In the genomic region with DNA sequence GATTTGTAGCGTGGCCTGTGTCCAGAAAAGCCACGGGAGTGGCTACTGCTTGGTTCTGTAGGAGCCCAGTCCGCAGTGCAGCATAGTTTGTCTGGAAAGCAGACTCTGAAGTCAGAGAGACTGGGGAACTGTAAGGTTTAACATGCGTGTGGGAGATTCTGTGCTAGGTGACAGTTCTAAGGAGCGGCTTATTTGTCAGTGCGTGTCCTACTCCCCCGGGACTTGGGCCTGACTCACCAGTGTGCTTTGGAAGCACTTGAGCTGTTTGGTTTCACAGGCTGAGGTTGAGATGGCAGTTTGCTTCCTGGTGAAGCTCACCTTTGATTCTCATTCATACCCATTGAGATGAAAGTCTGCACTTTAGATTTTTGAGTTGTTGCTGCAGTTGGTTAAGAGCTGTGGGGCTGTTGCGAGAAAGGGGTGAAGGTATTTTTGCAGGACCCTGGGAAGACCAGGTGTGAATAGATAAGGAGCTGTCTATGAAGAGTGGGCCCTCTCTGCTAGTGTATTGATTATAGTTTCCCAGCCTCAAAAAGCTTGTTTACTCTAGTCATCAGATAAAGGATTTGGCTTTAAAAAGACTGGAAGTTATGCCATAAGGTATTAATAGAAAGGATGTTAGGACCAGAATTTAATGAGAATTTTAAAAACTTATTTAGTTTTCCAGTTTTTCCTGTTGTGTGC, we compare ENCODE assay signal across 9 mouse cellular contexts. TPM values are rescaled to one million over a fixed set of nuclear protein-coding genes. Genes with fewer than 3 reads are reported as not detected.
A peak's percentile ranks its signal among the peaks of the same experiment; 100 is the strongest.
DNase-seq lines count a peak whose midpoint lies in the region; ATAC-seq and TF ChIP-seq lines count a peak whose summit lies in the region.
"Had no signal": no experiment of that assay in that cellular context is flagged by ENCODE, and none has a peak within 500 bp of the region (broad histone marks: within the 10 kb centered on the region; RNA-seq: fewer than 3 reads in every experiment).

No protein-coding gene starts in this region.

- H3K9ac ChIP-seq in intestine, postnatal 0 days (ENCODE audit: low read depth, low read length): no peak overlapping the region
- no peak overlapping the region for H3K9ac ChIP-seq in stomach, embryonic 15.5 days
- H3K9ac ChIP-seq: hindbrain, embryonic 15.5 days had no signal

- 58% methylated on average over 8 of the region's 8 CpGs for WGBS in intestine, postnatal 0 days
- 77% methylated on average over 8 of the region's 8 CpGs for WGBS in stomach, embryonic 15.5 days

- TF ChIP-seq CTCF in intestine, postnatal 0 days (IDR thresholded peaks at IDR 0.05; ENCODE audit: low read depth): no peak

- 0 out of 2 replicates have a peak, but pooled peaks cover 5% of the 10 kb centered on the region for H3K4me1 ChIP-seq in intestine, postnatal 0 days (replicated peaks; ENCODE audit: control insufficient read depth, insufficient read depth, low read length)
- peaks cover 16% of the 10 kb centered on the region; the same call in 1 of the 2 replicates for H3K4me1 ChIP-seq in stomach, embryonic 15.5 days

- H3K27ac ChIP-seq in intestine, postnatal 0 days (ENCODE audit: low read depth, low read length): peak overlapping the region; percentile 73; the same call in 1 of the 2 replicates
- H3K27ac ChIP-seq in stomach, embryonic 15.5 days: peak overlapping the region; percentile 52
- H3K27ac ChIP-seq: hindbrain, embryonic 15.5 days had no signal

- no peaks in the 10 kb centered on the region for H3K9me3 ChIP-seq in intestine, postnatal 0 days (ENCODE audit: control insufficient read depth)
- H3K9me3 ChIP-seq in stomach, embryonic 15.5 days: no peaks in the 10 kb centered on the region
- H3K9me3 ChIP-seq: hindbrain, embryonic 15.5 days had no signal

- no peaks in the 10 kb centered on the region for H3K36me3 ChIP-seq in intestine, postnatal 0 days (ENCODE audit: control insufficient read depth, insufficient read depth)
- no peaks in the 10 kb centered on the region for H3K36me3 ChIP-seq in stomach, embryonic 15.5 days
- H3K36me3 ChIP-seq: hindbrain, embryonic 15.5 days had no signal

- ATAC-seq in intestine, postnatal 0 days: no peak
- no peak for ATAC-seq in stomach, embryonic 15.5 days (ENCODE audit: insufficient read depth, low FRiP score, low read depth)

- no peaks in the 10 kb centered on the region for H3K27me3 ChIP-seq in intestine, postnatal 0 days (replicated peaks; ENCODE audit: control insufficient read depth, insufficient read depth, low read length)
- H3K27me3 ChIP-seq in stomach, embryonic 15.5 days (replicated peaks): no peaks in the 10 kb centered on the region
- H3K27me3 ChIP-seq: hindbrain, embryonic 15.5 days had no signal

- no peak overlapping the region for H3K4me3 ChIP-seq in intestine, postnatal 0 days (ENCODE audit: low read depth, low read length)
- H3K4me3 ChIP-seq in stomach, embryonic 15.5 days (replicated peaks): no peak overlapping the region

- peak overlapping the region; percentile 82 for H3K4me2 ChIP-seq in intestine, postnatal 0 days (replicated peaks; ENCODE audit: low read depth)
- peak overlapping the region; percentile 75; the same call in 1 of the 2 replicates for H3K4me2 ChIP-seq in stomach, embryonic 15.5 days

- peak; percentile 34 to 72 for DNase-seq in frontal cortex, adult 2 months (ENCODE audit: extremely low spot score in 1 of 2, low spot score in 1 of 2)
- DNase-seq in frontal cortex, postnatal 25 days (ENCODE audit: low spot score in 2 of 2): no peak
- peak; percentile 17 to 33 for DNase-seq in spleen, postnatal 10 days (ENCODE audit: low spot score in 2 of 2)
- DNase-seq in spleen, postnatal 14 days (ENCODE audit: low spot score in 2 of 2): no peak
- DNase-seq in ovary, postnatal 14 days (ENCODE audit: low spot score): no peak
- no peak for DNase-seq in layer of hippocampus, postnatal 10 days (ENCODE audit: low spot score in 2 of 2)

RNA-seq across cellular contexts. Expression of gene Fbxo34, which starts 24.5 kb away (rescaled TPM):
- 46.4 and 53.0 TPM in 2 replicates for polyA plus RNA-seq in frontal cortex, adult 2 months (2012; rRNA removed)
- 19.7 and 22.0 TPM in 2 replicates for polyA plus RNA-seq in intestine, postnatal 0 days (2015; fragmentation: Nextera tagmentation; extraction: Ambion mirVana)
- polyA plus RNA-seq in stomach, embryonic 15.5 days (2015; fragmentation: Nextera tagmentation; extraction: Ambion mirVana): 20.0 and 23.3 TPM in 2 replicates
- 10 to 100 TPM; 66.0 to 75.6 TPM for total RNA-seq in layer of hippocampus, postnatal 10 days (2021)

RNA-seq across cellular contexts. Expression of gene Dlgap5, which starts 56.5 kb away (rescaled TPM):
- 0.61 and 0.76 TPM in 2 replicates for polyA plus RNA-seq in frontal cortex, adult 2 months (2012; rRNA removed)
- polyA plus RNA-seq in intestine, postnatal 0 days (2015; fragmentation: Nextera tagmentation; extraction: Ambion mirVana): 5.1 and 6.3 TPM in 2 replicates
- 37.2 and 40.6 TPM in 2 replicates for polyA plus RNA-seq in stomach, embryonic 15.5 days (2015; fragmentation: Nextera tagmentation; extraction: Ambion mirVana)
- 1 to 10 TPM; 3.8 to 4.1 TPM for total RNA-seq in layer of hippocampus, postnatal 10 days (2021)

Comparison
In these comparisons a context has a peak if more than half of its experiments do, and no peak if none do; other contexts are left out.
1. DNase-seq: peak in frontal cortex, adult 2 months (2 of 2) and spleen, postnatal 10 days (2 of 2); none in frontal cortex, postnatal 25 days (0 of 2), spleen, postnatal 14 days (0 of 2), ovary, postnatal 14 days (single experiment) and layer of hippocampus, postnatal 10 days (0 of 2).